Mouse (Mus musculus) liver, embryonic 14.5 days (tissue): ENCODE measurements around the gene Snapc5. TPM values are rescaled to one million over a fixed set of nuclear protein-coding genes. Genes with fewer than 3 reads are reported as not detected.
"Not testable (repeated sequence)": the region's sequence is repeated elsewhere in the genome, so short reads cannot be mapped to it uniquely, and the experiment has no call there.

ENCODE experiments used
- ATAC-seq: fragments of 200-750 bp; cut with Nextera tagmentation; 2 replicates; pipeline ENCODE4 v1.8.0; 2017; ENCODE audit warnings: moderate number of reproducible peaks, mild to moderate bottlenecking, moderate library complexity; ENCODE audit not compliant: insufficient read depth
- DNase-seq, 3 experiments: peaks; one replicate each; pipeline ENCODE4 v3.0.0-alpha.2; 2012 to 2013; ENCODE audit warnings: low read depth in 3 of 3, low spot score in 3 of 3
- H3K27ac ChIP-seq: fragments of 300-500 bp; sonication (generic); 2 replicates; pipeline ENCODE4 v1.5.1; 2014; ENCODE audit warnings: moderate library complexity, mild to moderate bottlenecking, control low read depth, inconsistent platforms
- H3K27me3 ChIP-seq: fragments of 300-500 bp; sonication (generic); 2 replicates; pipeline ENCODE4 v1.6.1; 2014; ENCODE audit warnings: mild to moderate bottlenecking, low read length, moderate library complexity; ENCODE audit not compliant: control insufficient read depth, insufficient read depth
- H3K36me3 ChIP-seq: fragments of 300-500 bp; sonication (generic); replicated peaks from 2 replicates; pipeline ENCODE4 v1.6.1; 2014; ENCODE audit warnings: low read depth; ENCODE audit not compliant: control insufficient read depth, insufficient read depth
- H3K4me1 ChIP-seq, 2 experiments: fragments of 200-500 bp in 1 of 2; fragments of 300-500 bp in 1 of 2; sonication (generic) in 1 of 2; replicated peaks; 2 replicates each; pipeline ENCODE4 v1.6.1; 2012 to 2014; ENCODE audit warnings: antibody characterized with exemption in 1 of 2, inconsistent platforms in 1 of 2, low read length in 1 of 2; ENCODE audit not compliant: control insufficient read depth in 2 of 2, insufficient read depth in 2 of 2
- H3K4me2 ChIP-seq: fragments of 300-500 bp; sonication (generic); 2 replicates; pipeline ENCODE4 v1.6.1; 2014; ENCODE audit warnings: low read depth, mild to moderate bottlenecking, control low read depth, moderate library complexity
- H3K4me3 ChIP-seq, 2 experiments: fragments of 200-500 bp in 1 of 2; fragments of 300-500 bp in 1 of 2; sonication (generic) in 1 of 2; 2 replicates each; pipeline ENCODE4 v1.5.1; 2012 to 2014; ENCODE audit warnings: low read depth in 2 of 2, low read length in 2 of 2, mild to moderate bottlenecking in 2 of 2, control low read depth in 1 of 2, inconsistent platforms in 1 of 2, moderate library complexity in 1 of 2; ENCODE audit not compliant: insufficient read depth in 1 of 2
- H3K9ac ChIP-seq: fragments of 300-500 bp; sonication (generic); replicated peaks from 2 replicates; pipeline ENCODE4 v1.6.1; 2014; ENCODE audit warnings: mild to moderate bottlenecking, control low read depth, moderate library complexity
- H3K9me3 ChIP-seq: fragments of 300-500 bp; sonication (generic); 2 replicates; pipeline ENCODE4 v1.6.1; 2016; ENCODE audit warnings: low read length, mixed read lengths; ENCODE audit not compliant: control insufficient read depth
- CTCF ChIP-seq: IDR thresholded peaks from 2 replicates; pipeline ENCODE4 v1.5.1; 2016; ENCODE audit warnings: antibody characterized with exemption, low read depth, control low read depth
- EP300 ChIP-seq: IDR thresholded peaks from 2 replicates; pipeline ENCODE4 v1.6.1; 2016; ENCODE audit warnings: antibody characterized with exemption, low read depth
- WGBS: fragments of 180-500 bp; shearing (Covaris S2); extraction: QIAGEN DNeasy Blood & Tissue Kit; methylation state at CpG from one replicate; pipeline ENCODE4 v1.1.7; 2014; ENCODE audit not compliant: insufficient replicate concordance; 5-methylcytosine and 5-hydroxymethylcytosine counted together
- polyA plus RNA-seq, 2 experiments: library from polyadenylated mRNA; depleted of rRNA in 1 of 2; stranded (reverse) in 1 of 2; unstranded in 1 of 2; fragments of >200 nt; fragmentation: Nextera tagmentation in 1 of 2; extraction: Ambion mirVana in 1 of 2; gene quantifications; 2 replicates each; pipeline versions ENCODE4 v1.2.1 to v1.2.3; 2012 to 2014

The Snapc5 gene
- polyA plus RNA-seq, 2 experiments, result 8.3 to 11.5 TPM

DNA sequence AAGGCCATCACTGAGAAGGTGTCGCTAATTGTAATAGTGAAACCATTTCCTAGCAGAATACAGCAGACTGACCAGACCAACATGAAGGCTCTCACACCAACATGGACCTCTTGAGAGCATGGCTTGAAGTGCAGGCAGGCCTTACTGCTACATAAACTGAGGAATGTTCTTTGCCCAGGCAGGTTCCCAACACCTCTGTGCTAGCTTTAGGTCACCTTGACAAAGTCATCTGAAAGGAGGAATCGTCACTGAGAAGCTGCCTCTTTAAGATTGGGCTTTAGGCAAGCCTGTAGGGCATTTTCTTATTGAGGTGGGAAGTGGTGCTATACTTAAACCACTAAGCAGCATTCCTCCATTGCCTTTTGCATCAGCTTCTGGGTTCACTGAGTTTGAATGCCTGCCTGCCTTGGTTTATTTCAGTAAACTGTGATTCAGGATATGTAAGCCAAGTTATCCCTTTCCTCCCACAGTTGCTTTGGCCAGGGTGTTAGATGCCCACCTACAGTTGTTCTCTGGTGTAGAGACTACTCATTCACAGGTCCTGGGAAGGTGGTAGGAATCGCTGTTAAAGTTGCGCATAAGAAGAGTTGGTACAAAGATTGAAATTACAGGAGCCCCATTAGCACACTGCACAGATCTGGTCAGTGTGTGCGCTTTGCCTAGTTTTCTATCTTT is 5.2 kb downstream of the Snapc5 start:
- H3K9me3 ChIP-seq, result no peaks in the 10 kb centered on the region
- ATAC-seq (no peak), DNase-seq (no peak)
- peaks cover 19% of the 10 kb centered on the region for H3K36me3 ChIP-seq
- no peak overlapping the region for H3K9ac ChIP-seq
- H3K27ac ChIP-seq, result no peak overlapping the region
- 83% methylated on average over 5 of the region's 5 CpGs for WGBS
- H3K4me3 ChIP-seq, result no peak overlapping the region
- no peaks in the 10 kb centered on the region for H3K27me3 ChIP-seq
- H3K4me2 ChIP-seq, result no peak overlapping the region
- TF ChIP-seq CTCF (no peak), EP300 (no peak)
- H3K4me1 ChIP-seq, result peaks cover 0 to 6% of the 10 kb centered on the region in 2 experiments; a peak in 2 of 4 replicates

GRCm38 (mm10) chr9:64193879-64194278 is 14.8 kb downstream of the Snapc5 start:
- no peak overlapping the region for H3K4me2 ChIP-seq
- no peak for DNase-seq
- WGBS, result 80% methylated on average over 1 of the region's 1 CpGs

DNA sequence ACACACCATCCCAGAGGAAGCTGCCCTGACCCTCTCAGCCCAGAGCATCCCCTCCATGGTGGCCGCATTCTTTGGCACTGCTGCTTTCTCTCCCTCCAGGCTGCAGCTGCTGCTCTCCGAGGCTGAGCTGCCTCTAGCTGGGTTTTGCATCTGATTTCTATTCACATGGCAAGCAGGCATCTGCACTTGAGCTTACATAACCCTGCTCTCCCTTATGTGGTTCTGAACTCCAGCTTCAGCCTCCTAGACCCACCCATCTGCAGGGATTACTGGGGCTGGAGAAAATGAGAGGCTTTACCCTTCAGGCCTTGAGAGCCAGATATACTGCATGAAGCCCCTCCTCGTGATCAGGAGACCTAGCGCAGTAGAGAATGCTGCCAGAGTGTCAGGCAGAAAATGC is 16.5 kb downstream of the Snapc5 start:
- ATAC-seq, result no peak
- TF ChIP-seq EP300, result no peak
- TF ChIP-seq CTCF, result no peak
- H3K4me1 ChIP-seq, result peaks cover 0 to 3% of the 10 kb centered on the region in 2 experiments; a peak in 1 of 4 replicates
- no peak overlapping the region for H3K4me2 ChIP-seq
- no peaks in the 10 kb centered on the region for H3K9me3 ChIP-seq
- no peaks in the 10 kb centered on the region; the same call in 1 of the 2 replicates for H3K36me3 ChIP-seq
- H3K27me3 ChIP-seq, result no peaks in the 10 kb centered on the region
- DNase-seq, result no peak
- H3K9ac ChIP-seq, result no peak overlapping the region
- no peak overlapping the region for H3K27ac ChIP-seq
- 79% methylated on average over 4 of the region's 4 CpGs for WGBS
- H3K4me3 ChIP-seq, result no peak overlapping the region

More at GRCm38 (mm10) chr9:64193879-64194278, 14.8 kb downstream of the Snapc5 start:
- no peak for TF ChIP-seq CTCF
- no peak for TF ChIP-seq EP300
- Histone ChIP-seq H3K9ac (no peak overlapping the region), H3K36me3 (no peaks in the 10 kb centered on the region; the same call in none of the 2 replicates), H3K4me3 (no peak overlapping the region), H3K27me3 (no peaks in the 10 kb centered on the region), H3K27ac (no peak overlapping the region), H3K9me3 (no peaks in the 10 kb centered on the region), H3K4me1 (no peaks in the 10 kb centered on the region)
- no peak for ATAC-seq

DNA sequence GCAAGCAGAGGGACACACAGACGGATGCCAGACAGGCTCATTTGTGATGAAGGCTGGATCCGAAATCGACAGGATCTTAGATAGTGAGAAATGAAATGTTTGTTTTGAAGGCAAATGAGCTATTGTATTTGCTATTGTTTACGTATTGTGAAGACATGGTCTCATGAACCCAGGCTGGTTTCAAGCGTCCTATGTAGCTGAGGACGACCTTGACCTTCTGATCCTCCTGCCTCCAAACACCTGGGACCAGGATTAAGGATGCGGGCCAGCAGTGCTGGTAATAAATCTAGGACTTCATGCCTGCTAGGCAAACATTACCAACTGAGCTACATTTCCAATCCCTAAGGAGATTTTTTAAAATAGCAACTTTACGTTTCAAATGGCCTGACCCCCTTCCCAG is 18.4 kb downstream of the Snapc5 start:
- H3K9me3 ChIP-seq, result no peaks in the 10 kb centered on the region
- TF ChIP-seq CTCF (no peak), EP300 (no peak)
- peaks cover 0 to 3% of the 10 kb centered on the region in 2 experiments; a peak in 1 of 4 replicates for H3K4me1 ChIP-seq
- 75% methylated on average over 8 of the region's 8 CpGs for WGBS
- H3K4me3 ChIP-seq, result no peak overlapping the region
- DNase-seq (no peak), ATAC-seq (no peak)
- H3K4me2 ChIP-seq, result no peak overlapping the region
- no peak overlapping the region for H3K9ac ChIP-seq
- no peak overlapping the region for H3K27ac ChIP-seq
- H3K36me3 ChIP-seq, result no peaks in the 10 kb centered on the region
- H3K27me3 ChIP-seq, result no peaks in the 10 kb centered on the region

DNA sequence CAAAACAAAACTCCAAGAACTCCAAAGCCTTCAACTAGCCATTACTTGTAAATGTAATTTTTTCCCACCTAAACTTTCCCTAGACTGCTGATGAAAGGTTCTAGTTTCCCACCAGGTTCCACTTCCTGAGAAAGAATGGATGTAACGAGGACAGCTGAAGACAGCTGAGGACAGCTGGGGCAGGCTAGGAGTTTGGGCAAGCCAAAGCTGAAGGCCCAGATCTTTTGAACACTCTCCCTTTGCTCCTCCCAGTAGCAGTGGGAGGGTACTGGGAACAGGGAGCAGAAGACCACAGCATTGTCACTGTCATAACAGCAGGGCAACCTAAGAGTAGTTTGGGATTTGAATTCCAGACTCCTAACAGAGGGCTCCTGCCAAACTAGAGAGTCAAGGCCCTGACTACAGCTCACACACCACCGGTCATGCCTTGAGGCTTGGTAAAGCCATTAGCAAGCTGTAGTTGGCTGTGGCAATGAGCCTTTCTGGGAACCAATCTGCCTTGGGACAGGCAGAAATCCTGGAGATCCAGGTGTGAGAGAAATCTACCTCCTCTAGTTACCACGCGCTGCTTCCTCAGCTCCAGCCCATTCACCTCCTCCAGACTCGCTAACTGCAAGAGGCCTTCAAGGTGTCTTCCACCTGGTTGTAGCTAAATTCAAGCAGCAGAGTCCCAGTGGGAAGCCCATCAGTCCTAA is 19.1 kb downstream of the Snapc5 start:
- 89% methylated on average over 5 of the region's 5 CpGs for WGBS

DNA sequence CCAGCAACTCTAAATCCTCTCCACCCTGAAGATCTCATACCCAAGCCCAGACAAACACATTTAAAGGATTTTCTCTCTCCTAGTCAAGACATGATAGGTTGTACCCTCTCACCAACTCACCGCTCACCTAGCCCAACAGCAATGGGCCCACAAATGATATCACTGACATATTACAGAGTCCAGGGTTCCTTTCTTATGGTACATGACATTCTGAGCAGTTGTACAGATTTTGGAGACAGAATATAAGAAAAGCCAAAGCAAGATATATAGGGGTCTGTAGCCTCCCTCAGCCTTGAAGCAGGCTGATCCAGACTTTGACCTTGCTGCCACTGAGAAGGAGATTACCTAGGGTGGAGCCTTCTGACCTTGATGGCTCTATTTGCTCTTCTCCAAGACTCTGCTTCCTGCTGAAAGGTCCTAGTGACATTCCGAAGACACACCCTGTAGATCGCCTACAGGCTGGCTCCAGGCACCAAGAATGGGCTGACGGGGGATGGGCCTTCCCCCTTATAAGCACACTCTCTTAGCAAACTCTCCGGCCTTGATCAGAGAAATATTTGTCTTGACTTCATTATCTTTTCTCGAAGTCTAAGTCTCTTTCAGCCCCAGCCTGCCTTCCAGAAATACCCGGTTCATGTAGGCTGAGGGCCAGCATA is 19.8 kb downstream of the Snapc5 start:
- not testable (repeated sequence) for H3K27me3 ChIP-seq, H3K9ac ChIP-seq, H3K4me1 ChIP-seq, H3K36me3 ChIP-seq, H3K4me2 ChIP-seq, ATAC-seq, H3K27ac ChIP-seq, DNase-seq, H3K4me3 ChIP-seq, H3K9me3 ChIP-seq
- 74% methylated on average over 7 of the region's 7 CpGs for WGBS

More for the DNA sequence above, 19.1 kb downstream of the Snapc5 start:
- Histone ChIP-seq H3K4me1 (peaks cover 0 to 3% of the 10 kb centered on the region in 2 experiments; a peak in 1 of 4 replicates), H3K9me3 (no peaks in the 10 kb centered on the region), H3K36me3 (no peaks in the 10 kb centered on the region), H3K27me3 (no peaks in the 10 kb centered on the region), H3K9ac (no peak overlapping the region), H3K27ac (no peak overlapping the region), H3K4me3 (no peak overlapping the region), H3K4me2 (no peak overlapping the region)
- no peak for TF ChIP-seq CTCF
- TF ChIP-seq EP300, result no peak
- DNase-seq (no peak), ATAC-seq (no peak)
